Mouse (Mus musculus) MEL-GATA-1-ER (cell line): ENCODE measurements around the gene Cdc42bpa.

Experiments
- DNase-seq: peaks from one replicate; pipeline ENCODE4 v3.0.0-alpha.2; 2012; ENCODE audit warnings: low read depth; ENCODE audit errors: extremely low read depth

Gene Cdc42bpa

DNA sequence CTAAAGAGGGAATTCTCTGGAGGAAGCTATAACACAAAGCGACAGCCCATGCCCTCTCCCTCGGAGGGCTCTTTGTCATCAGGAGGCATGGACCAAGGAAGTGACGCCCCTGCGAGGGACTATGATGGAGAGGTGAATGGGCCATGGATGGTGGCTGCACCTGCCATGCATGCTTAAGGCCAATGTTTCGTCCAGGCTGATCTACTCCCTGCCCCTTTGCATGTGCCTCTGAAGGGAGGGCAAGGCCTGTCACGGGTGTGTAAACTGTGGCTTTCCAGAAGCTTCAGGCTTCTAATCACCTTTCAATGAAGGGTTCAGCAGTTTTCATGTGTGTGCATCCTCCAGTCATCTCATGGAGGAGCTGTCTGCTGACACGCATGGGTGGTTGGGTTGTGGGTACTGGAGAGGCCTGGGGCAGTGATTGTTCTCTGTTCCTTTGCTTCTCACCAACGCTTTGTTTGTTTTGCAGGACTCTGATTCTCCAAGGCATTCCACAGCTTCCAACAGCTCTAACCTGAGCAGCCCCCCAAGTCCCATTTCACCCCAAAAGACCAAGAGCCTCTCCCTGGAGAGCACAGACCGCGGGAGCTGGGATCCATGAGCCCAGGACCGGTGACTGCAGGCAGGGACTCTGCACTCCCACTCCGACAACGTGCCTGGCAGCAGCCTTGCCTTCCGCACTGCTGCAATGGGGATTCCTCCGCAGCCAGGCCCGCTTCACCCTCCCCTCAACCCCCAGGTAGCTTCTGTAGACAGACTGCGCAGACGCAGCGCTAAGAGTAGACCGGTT lies 201.5 kb downstream of the Cdc42bpa start:
- no peak for DNase-seq

- DNase-seq, result no peak
Measured at GRCm38 (mm10) chr1:180162986-180163385, 202.7 kb downstream of the Cdc42bpa start.

DNA sequence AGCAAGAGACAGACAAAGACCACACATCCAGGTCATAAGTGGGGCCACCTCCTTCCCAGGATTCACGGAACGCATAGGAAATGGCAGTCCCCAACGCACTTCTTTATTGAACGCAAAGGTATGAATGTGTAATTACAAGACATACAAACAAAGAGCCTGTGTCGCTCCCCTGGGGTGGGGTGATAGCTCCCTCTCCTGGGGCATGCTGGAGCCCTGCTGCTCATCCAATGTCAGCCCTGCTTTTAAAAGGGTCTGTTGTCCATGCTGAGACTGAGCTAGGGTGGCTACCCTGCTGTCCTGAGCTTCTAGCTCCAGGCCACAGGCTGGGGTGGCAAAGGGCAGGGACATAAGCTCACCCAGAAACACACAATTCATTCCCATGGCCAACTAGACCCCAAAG lies 206.3 kb downstream of the Cdc42bpa start:
- no peak for DNase-seq

- DNase-seq, result no peak
Measured at GRCm38 (mm10) chr1:180168294-180168693, 208.0 kb downstream of the Cdc42bpa start.

GRCm38 (mm10) chr1:180169161-180169560 lies 208.9 kb downstream of the Cdc42bpa start:
- DNase-seq, result no peak

GRCm38 (mm10) chr1:180170071-180170470 lies 209.8 kb downstream of the Cdc42bpa start:
- no peak for DNase-seq

DNA sequence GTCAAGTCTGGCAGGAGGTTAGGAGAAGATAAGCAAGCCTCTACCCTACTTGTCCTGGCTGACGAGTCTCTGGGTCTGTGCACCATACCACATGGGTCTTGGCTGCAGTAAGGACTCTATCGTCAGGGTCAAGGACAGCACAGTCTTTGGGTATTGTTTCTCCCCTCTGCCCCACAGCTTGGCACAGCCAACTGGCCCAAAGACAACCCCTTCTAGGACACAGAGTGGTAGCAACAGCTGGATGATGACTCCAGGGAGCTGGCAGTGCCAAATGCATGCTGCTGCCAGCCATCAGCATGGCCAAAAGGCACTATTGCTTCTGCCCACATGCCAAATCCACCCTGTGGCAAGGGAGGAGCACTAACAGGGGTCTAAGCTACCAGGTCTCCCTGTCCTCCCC lies 211.6 kb downstream of the Cdc42bpa start:
- DNase-seq, result no peak

- DNase-seq, result no peak
Measured at GRCm38 (mm10) chr1:180172600-180172999, 212.3 kb downstream of the Cdc42bpa start.

- no peak for DNase-seq
Measured at GRCm38 (mm10) chr1:180173017-180173416, 212.7 kb downstream of the Cdc42bpa start.

GRCm38 (mm10) chr1:180174718-180175117 lies 214.4 kb downstream of the Cdc42bpa start:
- no peak for DNase-seq

DNA sequence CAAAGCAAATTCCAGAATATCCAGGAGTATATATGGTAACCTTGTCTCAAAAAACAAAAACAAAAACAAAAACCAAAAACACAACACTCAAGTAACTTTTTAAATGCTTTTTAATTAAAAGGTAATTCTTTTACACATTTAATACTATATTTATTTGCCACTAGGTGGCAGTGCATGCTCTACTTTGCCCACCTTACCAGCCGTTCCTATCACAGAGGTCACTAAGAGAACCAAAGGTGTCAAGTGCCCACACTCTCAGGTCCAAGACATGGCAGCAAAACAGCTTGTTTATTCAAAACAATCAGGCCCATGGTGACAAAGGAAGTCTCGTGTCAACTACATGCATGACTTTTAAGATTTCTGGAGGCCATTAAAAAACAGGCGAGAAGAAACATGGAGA lies 214.9 kb downstream of the Cdc42bpa start:
- no peak for DNase-seq

GRCm38 (mm10) chr1:180175635-180176034 lies 215.4 kb downstream of the Cdc42bpa start:
- DNase-seq, result no peak

- no peak for DNase-seq
Measured at GRCm38 (mm10) chr1:180176784-180177183, 216.5 kb downstream of the Cdc42bpa start.

GRCm38 (mm10) chr1:180178340-180178739 lies 218.1 kb downstream of the Cdc42bpa start:
- no peak for DNase-seq

DNA sequence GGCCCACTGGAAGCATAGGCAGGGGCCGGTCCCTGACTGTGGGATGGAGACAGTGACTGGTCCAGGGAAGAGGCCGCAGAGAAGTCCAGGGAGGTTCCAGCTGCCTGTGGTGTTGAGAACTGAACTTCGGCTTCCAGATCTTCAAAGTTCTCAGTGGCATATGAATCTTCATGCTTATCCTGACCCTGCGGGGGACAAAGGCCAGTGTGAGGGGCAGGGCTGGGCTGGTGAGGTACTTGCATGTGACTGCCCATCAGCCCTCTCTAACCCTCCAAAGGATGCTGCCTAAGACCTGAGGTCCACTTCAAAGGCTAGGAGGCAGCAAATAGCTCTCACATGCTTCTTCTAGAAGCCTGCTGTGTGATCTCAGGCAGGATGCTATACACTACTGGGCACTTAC lies 218.8 kb downstream of the Cdc42bpa start:
- no peak for DNase-seq

DNA sequence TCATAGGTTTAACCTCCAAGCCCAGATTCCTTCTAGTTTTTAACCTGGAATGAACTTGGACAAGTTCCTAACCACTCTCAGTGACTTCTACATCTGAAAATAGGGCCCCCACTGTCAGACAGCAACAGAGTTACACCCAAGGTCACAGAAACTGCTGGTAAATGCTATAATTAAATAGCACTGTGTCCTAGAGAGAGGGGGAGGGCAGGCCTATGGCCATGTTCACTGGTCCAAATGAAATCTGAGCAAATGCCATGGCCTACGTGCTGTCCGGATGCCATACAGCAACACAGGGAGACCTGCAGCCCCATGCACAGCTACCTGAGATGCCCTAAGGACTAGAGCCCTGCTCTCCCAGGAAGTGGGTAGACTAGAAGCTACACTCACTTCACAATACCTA lies 219.6 kb downstream of the Cdc42bpa start:
- no peak for DNase-seq

- no peak for DNase-seq
Measured at GRCm38 (mm10) chr1:180181304-180181965, 221.2 kb downstream of the Cdc42bpa start.

DNA sequence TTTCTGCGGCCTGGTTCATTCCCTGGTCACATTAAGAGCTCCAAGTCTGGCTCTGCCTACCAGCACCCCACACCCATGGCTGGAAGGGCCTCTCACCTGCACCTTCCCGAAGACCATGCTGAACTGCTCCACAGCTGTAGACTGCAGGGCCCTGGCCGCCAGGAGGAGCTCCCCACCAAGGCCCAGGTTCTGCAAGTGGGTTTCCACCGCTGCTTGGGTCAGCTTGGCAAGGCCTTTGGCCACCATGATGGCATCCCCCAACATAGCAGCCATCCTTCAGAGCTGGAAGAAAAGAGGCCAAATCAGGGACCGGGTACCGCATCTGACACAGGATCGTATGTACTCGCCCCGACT lies 221.7 kb downstream of the Cdc42bpa start:
- DNase-seq, result no peak

GRCm38 (mm10) chr1:180182731-180183130 lies 222.5 kb downstream of the Cdc42bpa start:
- no peak for DNase-seq

DNA sequence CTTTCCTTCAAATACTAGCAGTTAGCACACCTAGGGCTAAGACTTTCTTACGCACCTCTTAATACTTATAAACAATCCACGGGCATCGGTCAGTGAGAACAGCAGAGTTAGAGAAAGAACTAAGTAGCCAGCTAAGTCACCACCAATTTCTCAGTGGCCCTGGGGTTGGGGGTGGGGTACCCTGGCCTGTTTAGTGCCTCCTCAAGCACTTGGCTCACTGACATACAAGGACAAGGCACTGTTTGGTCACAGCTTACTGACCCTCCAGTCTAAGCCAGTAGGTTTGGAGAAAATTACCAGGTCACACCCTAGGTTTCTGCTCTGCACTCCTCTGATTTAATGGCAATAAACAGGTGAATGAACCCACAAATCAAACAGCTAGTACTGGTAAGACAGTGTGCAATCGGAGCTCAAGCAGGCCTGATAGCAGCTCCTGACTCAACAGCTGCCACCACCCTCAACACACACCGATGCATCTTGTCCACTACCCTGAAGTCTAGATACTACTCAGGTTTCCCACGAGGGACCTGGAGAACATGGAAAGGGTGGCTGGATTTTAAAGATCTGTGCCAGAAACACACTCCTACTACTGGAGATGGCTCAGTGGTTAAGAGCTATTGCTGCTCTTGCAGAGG lies 223.4 kb downstream of the Cdc42bpa start:
- no peak for DNase-seq

GRCm38 (mm10) chr1:180184768-180185167 lies 224.5 kb downstream of the Cdc42bpa start:
- DNase-seq, result no peak

- no peak for DNase-seq
Measured at GRCm38 (mm10) chr1:180185877-180186276, 225.6 kb downstream of the Cdc42bpa start.

DNA sequence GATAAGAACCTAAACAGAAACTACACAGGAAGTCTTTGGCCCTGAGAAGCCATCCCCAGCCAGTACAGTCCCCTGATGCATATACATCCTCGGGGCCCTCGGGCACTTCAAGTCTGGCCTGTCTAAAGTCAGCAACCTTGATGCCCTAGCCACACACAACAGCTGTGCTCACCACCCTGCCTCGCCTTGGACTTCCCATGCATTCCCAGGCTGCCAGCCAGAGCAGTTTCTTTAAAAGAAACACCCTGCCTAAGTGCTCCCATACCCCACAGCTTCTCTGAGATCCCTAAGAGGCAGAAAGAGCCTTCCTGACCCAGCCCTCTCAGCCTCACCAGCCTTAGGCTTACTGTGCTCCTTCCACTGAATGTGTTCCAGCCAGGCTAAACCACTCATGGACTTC lies 226.1 kb downstream of the Cdc42bpa start:
- DNase-seq, result no peak
